Mouse (Mus musculus) liver, embryonic 14.5 days (tissue): ENCODE measurements around the gene Mbd5.

ENCODE experiments used
- CTCF ChIP-seq: IDR thresholded peaks from 2 replicates; pipeline ENCODE4 v1.5.1; 2016; ENCODE audit warnings: antibody characterized with exemption, low read depth, control low read depth
- EP300 ChIP-seq: IDR thresholded peaks from 2 replicates; pipeline ENCODE4 v1.6.1; 2016; ENCODE audit warnings: antibody characterized with exemption, low read depth

DNA sequence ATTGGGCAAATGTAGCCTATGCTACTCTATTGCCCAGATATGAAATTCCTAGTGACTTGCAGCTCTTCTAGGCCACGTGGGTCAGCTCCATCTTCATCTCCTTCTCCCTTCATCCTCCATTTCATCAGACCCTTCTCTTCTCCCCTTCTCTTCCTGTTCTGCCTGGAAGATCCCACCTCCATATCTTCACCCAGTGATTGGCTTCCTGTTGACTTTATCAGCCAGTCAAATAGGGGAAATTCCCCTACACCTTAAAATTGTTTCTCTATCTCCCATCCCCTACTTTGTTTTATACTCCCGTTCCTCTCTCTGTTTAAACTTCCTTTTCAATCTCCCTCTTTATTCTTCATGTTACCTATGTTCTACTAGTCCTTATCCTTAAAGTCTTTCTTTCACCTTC, 342.4 kb downstream of the Mbd5 start:
- TF ChIP-seq CTCF: no peak
- no peak for TF ChIP-seq EP300
